Mouse (Mus musculus) C2C12 (cell line): ENCODE results near the gene Prkce. TPM values are rescaled to one million over a fixed set of nuclear protein-coding genes. Genes with fewer than 3 reads are reported as not detected.

Source experiments
- H3K27me3 ChIP-seq: one replicate; pipeline ENCODE4 v1.6.1; 2011; ENCODE audit not compliant: control insufficient read depth, insufficient read depth, insufficient read length
- H3K36me3 ChIP-seq: one replicate; pipeline ENCODE4 v1.6.1; 2011; ENCODE audit not compliant: control insufficient read depth, insufficient read depth
- H3K4me3 ChIP-seq: one replicate; pipeline ENCODE4 v1.5.1; 2011; ENCODE audit warnings: mild to moderate bottlenecking, control low read depth; ENCODE audit not compliant: poor library complexity, insufficient read depth, severe bottlenecking
- H3K79me2 ChIP-seq: one replicate; pipeline ENCODE4 v1.6.1; 2011; ENCODE audit not compliant: control insufficient read depth, insufficient read depth
- H3K79me3 ChIP-seq: one replicate; pipeline ENCODE4 v1.6.1; 2011; ENCODE audit warnings: low read depth, control low read depth
- H3ac ChIP-seq: one replicate; pipeline ENCODE3; 2011; ENCODE audit warnings: low read depth; ENCODE audit not compliant: control insufficient read depth, insufficient read length
- CEBPB ChIP-seq: IDR thresholded peaks from one replicate; pipeline ENCODE4 v1.6.1; 2011; ENCODE audit warnings: low read depth, mild to moderate bottlenecking, control low read depth, moderate library complexity
- CTCF ChIP-seq: IDR thresholded peaks from one replicate; pipeline ENCODE4 v1.5.1; 2011; ENCODE audit not compliant: control insufficient read depth, insufficient read depth, insufficient read length
- FOSL1 ChIP-seq: IDR thresholded peaks from one replicate; pipeline ENCODE4 v1.8.0; 2011; ENCODE audit warnings: mild to moderate bottlenecking, low read length; ENCODE audit not compliant: poor library complexity, insufficient read depth, severe bottlenecking
- MAX ChIP-seq: IDR thresholded peaks from one replicate; pipeline ENCODE4 v1.6.1; 2011; ENCODE audit warnings: mild to moderate bottlenecking, control low read depth
- MYOD1 ChIP-seq: IDR thresholded peaks from one replicate; pipeline ENCODE4 v1.6.1; 2011; ENCODE audit warnings: low read depth; ENCODE audit not compliant: control insufficient read depth, insufficient read length
- MYOG ChIP-seq: IDR thresholded peaks from one replicate; pipeline ENCODE4 v1.6.1; 2011; ENCODE audit not compliant: control insufficient read depth, insufficient read length; ENCODE audit errors: extremely low read depth
- USF1 ChIP-seq: IDR thresholded peaks from one replicate; pipeline ENCODE4 v1.6.1; 2011; ENCODE audit warnings: low read depth, mild to moderate bottlenecking, control low read depth, moderate library complexity
- polyA plus RNA-seq: library from polyadenylated mRNA; unstranded; fragments of >200 nt; fragmentation: generic; extraction: Trizol; gene quantifications from one replicate; pipeline ENCODE4 v1.2.1, GENCODE M21; 2012; ENCODE audit warnings: missing spikeins

Prkce gene
- polyA plus RNA-seq, 1 experiment = 1.4 TPM

DNA sequence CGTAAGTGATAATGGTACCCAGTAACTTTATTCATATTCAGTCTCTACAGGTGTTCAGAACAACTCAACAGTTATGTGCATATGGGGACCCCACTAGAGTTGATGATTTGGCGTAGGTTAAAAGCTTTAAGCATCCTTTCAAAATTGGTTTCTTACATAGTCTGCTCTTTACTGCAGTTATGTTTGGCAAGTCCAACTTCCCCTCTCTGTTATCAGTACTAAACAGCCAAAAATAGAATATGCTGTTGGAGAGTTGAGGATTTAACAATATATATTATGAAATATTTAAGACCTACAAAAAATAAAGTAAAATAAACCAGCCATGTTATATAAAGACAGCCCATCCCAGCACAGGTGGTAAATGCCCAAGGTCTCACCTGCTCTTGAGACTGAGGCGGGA, 187.3 kb downstream of the Prkce start:
- no peaks in the 10 kb centered on the region for H3K36me3 ChIP-seq
- TF ChIP-seq CTCF (no peak), FOSL1 (no peak), CEBPB (no peak), MYOD1 (no peak), MAX (no peak), USF1 (no peak), MYOG (no peak)
- no peaks in the 10 kb centered on the region for H3K79me3 ChIP-seq
- H3K79me2 ChIP-seq = no peaks in the 10 kb centered on the region
- H3K27me3 ChIP-seq = no peaks in the 10 kb centered on the region
- no peak overlapping the region for H3ac ChIP-seq
- H3K4me3 ChIP-seq = no peak overlapping the region

DNA sequence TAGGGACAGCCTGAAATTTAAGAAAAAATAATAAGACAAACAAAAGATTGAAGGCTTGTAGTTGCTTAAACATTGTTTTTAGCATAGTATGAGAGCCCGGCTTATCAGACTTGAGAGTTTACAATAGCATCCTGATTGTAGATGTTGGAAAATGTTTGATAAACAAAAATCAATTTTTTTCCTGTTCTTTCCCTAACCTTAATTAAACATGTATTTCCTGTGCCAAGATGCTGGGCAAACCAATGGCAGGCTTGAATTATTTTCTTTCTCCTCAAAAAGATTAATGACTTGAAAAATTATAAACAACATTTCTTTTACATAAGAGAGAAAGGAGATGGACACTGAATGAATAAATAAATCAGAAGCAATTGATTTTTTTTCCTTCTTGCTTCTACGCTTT, 187.7 kb downstream of the Prkce start:
- Histone ChIP-seq H3ac (no peak overlapping the region), H3K79me2 (no peaks in the 10 kb centered on the region), H3K27me3 (no peaks in the 10 kb centered on the region), H3K4me3 (no peak overlapping the region), H3K36me3 (no peaks in the 10 kb centered on the region), H3K79me3 (no peaks in the 10 kb centered on the region)
- TF ChIP-seq CTCF (no peak), CEBPB (no peak), MYOG (no peak), MYOD1 (no peak), MAX (no peak), USF1 (no peak), FOSL1 (no peak)

DNA sequence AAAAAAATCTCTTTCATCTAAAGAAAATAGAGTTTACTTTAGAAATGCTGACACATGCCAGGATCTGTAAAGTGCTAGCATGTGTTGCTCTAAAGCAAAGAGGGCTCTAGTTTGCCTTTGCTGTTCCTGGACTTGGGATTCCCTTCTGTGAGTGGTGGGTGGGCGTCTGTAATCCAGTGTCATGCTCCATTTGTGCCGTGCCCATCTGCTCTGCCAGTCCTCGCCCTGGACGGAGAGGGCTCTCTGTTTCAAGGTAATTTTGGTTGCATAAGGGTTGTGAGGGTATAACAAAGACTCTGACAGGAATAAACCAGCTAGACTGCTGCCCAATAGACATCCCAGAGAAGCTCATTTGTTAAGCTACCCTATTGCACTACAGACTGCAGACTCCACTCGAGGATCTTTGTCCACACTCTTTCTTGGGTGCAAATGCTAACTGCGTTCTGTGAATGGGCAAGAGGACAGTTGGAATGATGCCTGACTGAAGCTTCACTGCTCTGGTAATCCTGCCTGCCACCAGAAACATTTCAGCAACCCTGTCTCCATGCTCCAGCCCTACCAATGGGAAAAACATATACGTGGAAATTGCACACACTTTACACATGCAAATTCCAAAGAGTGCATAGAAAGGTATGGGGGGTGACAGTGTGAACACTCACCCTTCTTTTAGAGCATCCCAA, 188.3 kb downstream of the Prkce start:
- Histone ChIP-seq H3K4me3 (no peak overlapping the region), H3K27me3 (no peaks in the 10 kb centered on the region), H3K36me3 (no peaks in the 10 kb centered on the region), H3K79me3 (no peaks in the 10 kb centered on the region), H3ac (no peak overlapping the region), H3K79me2 (no peaks in the 10 kb centered on the region)
- TF ChIP-seq CEBPB (no peak), MAX (no peak), FOSL1 (no peak), CTCF (no peak), MYOD1 (no peak), USF1 (no peak), MYOG (no peak)

DNA sequence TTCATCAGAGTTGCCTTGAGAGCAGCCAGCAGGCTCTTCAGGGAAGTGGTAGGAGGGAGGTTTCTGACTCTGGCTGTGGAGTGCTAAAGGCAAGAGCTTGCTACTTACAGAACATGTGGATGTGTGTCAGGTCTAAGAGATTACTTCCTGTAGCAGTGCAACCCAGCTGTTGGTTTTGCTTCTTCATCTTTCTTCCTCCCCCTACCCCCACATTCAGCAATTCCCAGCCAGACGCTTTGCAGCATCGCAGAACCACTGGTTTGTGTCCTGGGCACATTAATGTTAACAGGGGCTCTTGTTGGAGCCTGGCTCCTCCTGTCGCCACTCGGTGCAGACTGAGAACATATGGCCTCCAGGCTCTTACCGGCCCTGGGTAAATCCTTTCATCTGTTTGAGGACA, 190.8 kb downstream of the Prkce start:
- H3K79me2 ChIP-seq = no peaks in the 10 kb centered on the region
- no peak overlapping the region for H3ac ChIP-seq
- TF ChIP-seq MAX = no peak
- TF ChIP-seq MYOG = no peak
- TF ChIP-seq FOSL1 = no peak
- no peak for TF ChIP-seq CEBPB
- TF ChIP-seq USF1 = no peak
- no peak for TF ChIP-seq MYOD1
- TF ChIP-seq CTCF = no peak
- H3K36me3 ChIP-seq = no peaks in the 10 kb centered on the region
- no peaks in the 10 kb centered on the region for H3K79me3 ChIP-seq
- H3K27me3 ChIP-seq = no peaks in the 10 kb centered on the region
- H3K4me3 ChIP-seq = no peak overlapping the region

DNA sequence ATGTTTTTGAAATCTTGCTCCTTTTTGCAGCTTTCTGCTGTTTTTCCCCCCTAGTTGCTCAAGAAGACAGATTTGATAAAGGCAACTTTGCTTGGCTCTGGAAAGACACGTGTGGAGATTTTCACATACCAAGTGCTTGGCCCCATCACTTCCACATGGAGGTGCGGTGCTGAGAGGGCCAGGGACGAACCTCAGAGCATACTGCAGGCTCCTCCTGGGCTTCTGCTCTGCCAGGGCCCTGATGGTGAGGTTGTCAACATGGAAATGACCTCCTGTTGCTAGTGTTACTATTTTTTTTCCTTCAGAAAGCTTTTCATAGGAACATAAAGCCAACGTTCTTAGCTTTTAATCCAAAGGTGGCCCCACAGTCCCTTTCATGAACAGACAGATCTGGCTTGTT, 191.3 kb downstream of the Prkce start:
- Histone ChIP-seq H3K4me3 (no peak overlapping the region), H3K27me3 (no peaks in the 10 kb centered on the region), H3K36me3 (no peaks in the 10 kb centered on the region), H3K79me3 (no peaks in the 10 kb centered on the region), H3K79me2 (no peaks in the 10 kb centered on the region), H3ac (no peak overlapping the region)
- TF ChIP-seq MAX (no peak), FOSL1 (no peak), CTCF (no peak), CEBPB (no peak), MYOG (no peak), USF1 (no peak), MYOD1 (no peak)

DNA sequence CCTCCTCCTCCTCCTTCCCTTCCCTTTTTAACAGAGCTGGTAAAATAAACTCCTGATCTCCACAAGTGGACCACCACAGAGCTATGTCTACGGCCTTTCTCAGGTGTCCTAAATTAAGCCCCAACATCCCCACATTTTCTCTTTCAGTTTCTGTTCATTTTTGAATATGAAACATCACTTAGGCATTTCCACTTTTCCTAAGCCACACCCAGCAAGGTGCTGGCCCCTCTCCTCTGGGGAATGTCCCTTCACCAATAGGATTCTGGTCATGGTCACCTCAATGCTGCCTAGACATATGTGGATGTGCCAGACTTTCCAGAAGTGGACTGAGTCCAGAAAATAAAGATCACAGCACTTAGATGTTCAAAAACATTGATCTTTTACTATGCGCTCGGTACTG, 193.3 kb downstream of the Prkce start:
- H3K36me3 ChIP-seq = no peaks in the 10 kb centered on the region
- no peaks in the 10 kb centered on the region for H3K27me3 ChIP-seq
- no peak overlapping the region for H3ac ChIP-seq
- no peak overlapping the region for H3K4me3 ChIP-seq
- H3K79me3 ChIP-seq = no peaks in the 10 kb centered on the region
- no peaks in the 10 kb centered on the region for H3K79me2 ChIP-seq
- no peak for TF ChIP-seq CEBPB
